Mouse (Mus musculus): ENCODE results near the gene Dusp15.

- TF ChIP-seq POLR2A (IDR thresholded peaks at IDR 0.05; ENCODE audit: borderline replicate concordance, extremely low read depth, insufficient read depth, insufficient read length, poor library complexity, severe bottlenecking) (no peak), CTCF (IDR thresholded peaks at IDR 0.05; ENCODE audit: borderline replicate concordance, extremely low read depth, insufficient read depth, insufficient read length) (no peak)
Observed at GRCm38 (mm10) chr2:152924128-152924527, 27.4 kb downstream of the Dusp15 start.

Data from brain, embryonic 14.5 days (tissue).